Mouse (Mus musculus) stomach, embryonic 15.5 days (tissue): ENCODE results near the gene Olfr786. TPM values are rescaled to one million over a fixed set of nuclear protein-coding genes. Genes with fewer than 3 reads are reported as not detected.

Experiments used
- ATAC-seq: fragments of 200-750 bp; cut with Nextera tagmentation; 2 replicates; pipeline ENCODE4 v1.8.0; 2017; ENCODE audit warnings: low read depth, moderate number of reproducible peaks, moderate TSS enrichment; ENCODE audit not compliant: insufficient read depth, low FRiP score
- H3K27ac ChIP-seq: fragments of 300-500 bp; sonication (generic); 2 replicates; pipeline ENCODE4 v1.5.1; 2015; ENCODE audit warnings: mild to moderate bottlenecking, inconsistent platforms
- H3K27me3 ChIP-seq: fragments of 300-500 bp; sonication (generic); replicated peaks from 2 replicates; pipeline ENCODE4 v1.6.1; 2015; ENCODE audit warnings: inconsistent platforms
- H3K36me3 ChIP-seq: fragments of 300-500 bp; sonication (generic); 2 replicates; pipeline ENCODE4 v1.6.1; 2015; ENCODE audit warnings: inconsistent platforms
- H3K4me1 ChIP-seq: fragments of 300-500 bp; sonication (generic); 2 replicates; pipeline ENCODE4 v1.6.1; 2015; ENCODE audit warnings: inconsistent platforms
- H3K4me2 ChIP-seq: fragments of 300-500 bp; sonication (generic); 2 replicates; pipeline ENCODE4 v1.6.1; 2015; ENCODE audit warnings: mild to moderate bottlenecking, inconsistent platforms
- H3K4me3 ChIP-seq: fragments of 300-500 bp; sonication (generic); replicated peaks from 2 replicates; pipeline ENCODE4 v1.5.1; 2015; ENCODE audit warnings: inconsistent platforms
- H3K9ac ChIP-seq: fragments of 300-500 bp; sonication (generic); 2 replicates; pipeline ENCODE4 v1.6.1; 2015; ENCODE audit warnings: inconsistent platforms
- H3K9me3 ChIP-seq: fragments of 300-500 bp; sonication (generic); 2 replicates; pipeline ENCODE4 v1.6.1; 2016; ENCODE audit warnings: inconsistent platforms
- WGBS: fragments of 180-500 bp; shearing (Covaris S2); methylation state at CpG from one replicate; pipeline ENCODE4 v1.1.7; 2015; 5-methylcytosine and 5-hydroxymethylcytosine counted together
- polyA plus RNA-seq: library from polyadenylated mRNA; unstranded; fragments of >200 nt; fragmentation: Nextera tagmentation; extraction: Ambion mirVana; gene quantifications from 2 replicates; pipeline ENCODE4 v1.2.1, GENCODE M21; 2015

Gene Olfr786
- not detected in 2 replicates for polyA plus RNA-seq

DNA sequence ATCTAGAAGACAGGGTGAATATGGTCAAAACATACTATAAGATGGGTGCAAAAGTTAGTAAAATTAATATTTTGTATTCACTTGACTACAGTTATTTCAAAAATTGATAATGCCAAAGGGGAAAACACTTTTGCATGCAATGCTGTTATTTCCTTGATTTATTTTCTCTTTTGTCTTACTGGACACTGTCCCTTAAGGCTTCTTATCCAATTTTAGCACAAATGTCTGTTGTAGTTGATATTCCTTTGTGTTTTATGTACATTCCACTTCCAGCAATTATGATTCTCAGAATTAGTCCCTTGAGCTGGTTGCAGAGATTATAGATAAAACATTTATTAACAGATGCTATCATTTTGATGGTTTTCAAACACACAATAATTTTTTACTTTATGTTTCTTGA, at the start of gene Olfr786:
Gene Olfr786 (plus strand): TSS at position 301 of the 400 bp plus-strand sequence.
- H3K4me1 ChIP-seq, result no peaks in the 10 kb centered on the region
- H3K4me3 ChIP-seq, result no peak within 1 kb of the TSS
- no peak for ATAC-seq
- no peaks in the 10 kb centered on the region for H3K27me3 ChIP-seq
- no peak within 1 kb of the TSS for H3K27ac ChIP-seq
- no peak within 1 kb of the TSS for H3K9ac ChIP-seq
- H3K4me2 ChIP-seq, result no peak within 1 kb of the TSS
- H3K36me3 ChIP-seq, result no peaks in the 10 kb centered on the region
- H3K9me3 ChIP-seq, result no peaks in the 10 kb centered on the region

DNA sequence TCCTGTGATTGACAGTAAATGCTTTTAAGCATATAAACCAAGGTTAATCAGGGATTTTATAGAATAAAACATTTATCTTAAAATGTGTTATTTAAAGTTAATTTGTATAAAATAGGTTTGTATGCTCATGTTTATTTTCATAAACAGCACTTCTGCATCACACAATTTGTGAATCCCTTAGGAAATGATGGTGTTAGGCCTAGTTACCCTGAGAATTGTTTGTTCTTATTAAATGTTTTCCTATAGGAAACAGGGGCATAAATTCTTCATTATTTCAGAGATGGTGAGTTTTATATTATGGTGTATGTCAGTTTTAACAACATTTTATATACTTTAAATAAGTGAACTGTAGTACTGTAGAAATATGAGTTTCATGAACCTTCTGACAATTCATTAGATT, 43.3 kb upstream of the Olfr786 start, which contains the start of gene Olfr784:
Gene Olfr784 (plus strand): TSS at position 301 of the 400 bp plus-strand sequence.
- Histone ChIP-seq H3K9me3 (no peaks in the 10 kb centered on the region), H3K27me3 (no peaks in the 10 kb centered on the region), H3K9ac (no peak within 1 kb of the TSS), H3K27ac (no peak within 1 kb of the TSS), H3K4me3 (no peak within 1 kb of the TSS), H3K36me3 (no peaks in the 10 kb centered on the region), H3K4me2 (no peak within 1 kb of the TSS), H3K4me1 (no peaks in the 10 kb centered on the region)
- ATAC-seq, result no peak

DNA sequence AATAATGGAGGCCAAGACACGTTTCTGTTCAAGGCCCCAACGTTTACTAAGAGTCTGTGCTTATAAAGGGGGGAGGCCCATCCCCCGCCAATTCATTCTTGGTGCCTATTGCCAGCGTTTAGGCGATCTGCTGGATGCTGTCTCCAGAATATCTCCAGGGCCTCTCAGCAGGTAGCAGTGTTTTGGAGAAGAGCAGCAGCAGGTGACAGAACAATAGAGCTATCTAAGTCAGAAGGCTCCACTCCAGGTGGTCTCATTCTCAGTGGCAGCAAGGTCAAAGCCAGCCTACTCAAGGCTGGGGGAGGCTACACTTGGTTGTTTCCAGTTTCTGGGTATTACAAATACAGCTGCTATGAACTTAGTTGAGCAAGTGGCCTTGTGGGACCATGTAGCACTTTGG, 26.2 kb upstream of the Olfr786 start:
- no peak overlapping the region for H3K27ac ChIP-seq
- no peak overlapping the region for H3K4me2 ChIP-seq
- no peaks in the 10 kb centered on the region for H3K4me1 ChIP-seq
- no peak overlapping the region for H3K4me3 ChIP-seq
- ATAC-seq, result no peak
- H3K9ac ChIP-seq, result no peak overlapping the region
- H3K36me3 ChIP-seq, result no peaks in the 10 kb centered on the region
- H3K9me3 ChIP-seq, result no peaks in the 10 kb centered on the region
- H3K27me3 ChIP-seq, result no peaks in the 10 kb centered on the region
- 49% methylated on average over 5 of the region's 5 CpGs for WGBS

DNA sequence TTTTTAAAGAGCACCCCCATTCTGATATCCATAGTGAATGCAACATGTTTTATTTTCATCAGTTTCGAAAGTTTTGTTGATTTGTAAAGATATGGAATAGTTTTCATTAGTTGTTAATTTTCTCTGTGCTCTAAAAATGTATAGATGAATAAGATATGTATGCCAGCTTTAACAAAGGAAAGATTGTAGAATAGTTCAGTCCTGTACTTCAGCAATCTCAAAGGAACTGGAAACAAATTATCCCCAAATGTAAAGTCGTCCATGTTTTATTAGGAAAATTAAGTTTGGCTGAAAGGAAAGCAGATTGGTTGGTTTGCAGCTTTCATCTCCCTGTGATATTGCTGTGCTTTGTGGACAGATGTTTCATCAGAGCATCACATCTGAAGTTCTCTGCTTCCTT, 22.0 kb upstream of the Olfr786 start, which contains the start of gene Olfr785:
Gene Olfr785 (plus strand): TSS at position 301 of the 400 bp plus-strand sequence.
- whole genome bisulfite sequencing, result 63% methylated on average over 2 of the region's 2 CpGs
- no peak for ATAC-seq

DNA sequence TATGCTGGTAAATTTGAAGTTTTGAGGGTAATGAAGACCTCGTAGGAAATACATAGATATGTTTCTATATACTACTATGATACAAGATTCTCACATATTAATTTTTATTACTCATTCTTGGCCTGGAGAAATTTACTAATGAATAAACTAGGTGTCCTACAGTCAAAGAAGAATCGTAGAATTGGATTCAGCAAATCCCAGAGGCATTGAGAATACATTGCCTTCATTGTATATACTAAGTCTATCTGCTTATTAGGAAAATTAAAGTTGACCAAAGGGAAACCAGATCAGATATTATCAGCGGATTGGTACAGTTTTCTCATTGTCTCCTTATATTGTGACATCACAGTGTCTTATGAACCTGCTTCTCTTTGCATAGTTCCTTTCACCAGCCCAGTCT, 34.5 kb downstream of the Olfr786 start, which contains the start of gene Olfr787:
Gene Olfr787 (plus strand): TSS at position 301 of the 400 bp plus-strand sequence.
- no peaks in the 10 kb centered on the region for H3K4me1 ChIP-seq
- H3K9me3 ChIP-seq, result no peaks in the 10 kb centered on the region
- H3K9ac ChIP-seq, result no peak within 1 kb of the TSS
- WGBS, result 80% methylated on average over 3 of the region's 3 CpGs
- ATAC-seq, result no peak
- no peak within 1 kb of the TSS for H3K4me3 ChIP-seq
- no peak within 1 kb of the TSS for H3K27ac ChIP-seq
- H3K27me3 ChIP-seq, result no peaks in the 10 kb centered on the region
- H3K36me3 ChIP-seq, result no peaks in the 10 kb centered on the region
- H3K4me2 ChIP-seq, result no peak within 1 kb of the TSS

More for the DNA sequence above, 22.0 kb upstream of the Olfr786 start, which contains the start of gene Olfr785:
- H3K4me1 ChIP-seq, result no peaks in the 10 kb centered on the region
- no peaks in the 10 kb centered on the region for H3K9me3 ChIP-seq
- H3K4me2 ChIP-seq, result no peak within 1 kb of the TSS
- H3K9ac ChIP-seq, result no peak within 1 kb of the TSS
- no peaks in the 10 kb centered on the region for H3K36me3 ChIP-seq
- H3K27me3 ChIP-seq, result no peaks in the 10 kb centered on the region
- no peak within 1 kb of the TSS for H3K4me3 ChIP-seq
- H3K27ac ChIP-seq, result no peak within 1 kb of the TSS

DNA sequence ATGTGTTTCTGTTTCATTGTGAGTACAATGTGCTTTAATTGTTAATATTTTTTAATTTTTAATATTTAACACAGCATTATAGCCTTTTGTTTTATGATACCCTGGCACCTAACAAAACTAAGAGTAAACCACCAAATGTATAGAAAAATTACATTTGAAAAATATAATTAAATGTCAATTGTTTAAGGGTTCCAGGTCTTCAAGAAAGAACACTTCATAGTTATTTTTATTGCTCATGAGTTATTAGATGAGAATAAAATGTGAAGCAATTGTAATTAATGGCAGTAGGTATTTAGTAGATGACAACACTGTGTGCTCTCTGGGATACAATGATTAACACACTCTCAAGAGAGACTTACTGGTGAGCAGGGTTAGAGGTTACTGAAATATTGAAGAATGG, 43.6 kb downstream of the Olfr786 start, which contains the start of gene Olfr788:
Gene Olfr788 (plus strand): TSS at position 301 of the 400 bp plus-strand sequence.
- Histone ChIP-seq H3K4me2 (no peak within 1 kb of the TSS), H3K9me3 (no peaks in the 10 kb centered on the region), H3K27me3 (no peaks in the 10 kb centered on the region), H3K27ac (no peak within 1 kb of the TSS), H3K4me1 (no peaks in the 10 kb centered on the region), H3K36me3 (no peaks in the 10 kb centered on the region), H3K9ac (no peak within 1 kb of the TSS), H3K4me3 (no peak within 1 kb of the TSS)
- no peak for ATAC-seq

DNA sequence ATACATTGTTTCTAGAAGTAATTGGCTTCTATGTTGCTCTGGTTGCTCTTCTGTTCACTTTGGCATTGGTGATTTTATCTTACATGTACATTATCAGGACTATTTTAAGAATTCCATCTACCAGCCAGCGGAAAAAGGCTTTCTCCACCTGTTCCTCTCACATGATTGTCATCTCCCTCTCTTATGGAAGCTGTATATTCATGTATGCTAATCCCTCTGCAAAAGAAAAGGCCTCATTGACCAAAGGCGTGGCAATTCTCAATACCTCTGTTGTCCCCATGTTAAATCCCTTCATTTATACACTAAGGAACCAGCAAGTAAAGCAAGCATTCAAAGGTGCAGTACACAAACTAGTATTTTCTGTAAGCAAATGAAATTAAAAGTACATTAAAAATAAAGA, 46.1 kb downstream of the Olfr786 start:
- Histone ChIP-seq H3K4me2 (no peak overlapping the region), H3K27ac (no peak overlapping the region), H3K36me3 (no peaks in the 10 kb centered on the region), H3K27me3 (no peaks in the 10 kb centered on the region), H3K9me3 (no peaks in the 10 kb centered on the region), H3K4me3 (no peak overlapping the region), H3K9ac (no peak overlapping the region), H3K4me1 (no peaks in the 10 kb centered on the region)
- no peak for ATAC-seq
- 63% methylated on average over 2 of the region's 2 CpGs for WGBS

DNA sequence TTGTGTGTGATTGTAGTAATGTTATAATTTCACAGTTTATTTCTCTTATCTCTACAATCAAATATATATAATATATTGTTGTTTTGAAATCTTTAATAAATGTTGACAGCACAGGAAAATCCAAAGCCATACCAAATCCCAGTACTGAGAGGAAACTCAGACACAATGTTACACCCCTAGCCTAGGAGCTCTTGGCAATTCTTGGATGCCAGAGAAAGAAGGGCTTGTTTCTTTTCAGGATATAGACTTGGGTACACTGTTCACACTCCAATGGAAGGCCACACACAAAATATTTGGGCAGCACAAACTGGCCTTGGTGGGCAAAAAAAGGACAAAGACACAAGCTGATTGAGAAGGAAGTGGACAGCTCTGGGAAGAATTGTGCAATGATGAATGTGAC, 46.6 kb downstream of the Olfr786 start:
- no peak overlapping the region for H3K4me3 ChIP-seq
- H3K4me1 ChIP-seq, result no peaks in the 10 kb centered on the region
- ATAC-seq, result no peak
- no peak overlapping the region for H3K4me2 ChIP-seq
- no peaks in the 10 kb centered on the region for H3K27me3 ChIP-seq
- H3K9ac ChIP-seq, result no peak overlapping the region
- H3K27ac ChIP-seq, result no peak overlapping the region
- H3K36me3 ChIP-seq, result no peaks in the 10 kb centered on the region
- H3K9me3 ChIP-seq, result no peaks in the 10 kb centered on the region

DNA sequence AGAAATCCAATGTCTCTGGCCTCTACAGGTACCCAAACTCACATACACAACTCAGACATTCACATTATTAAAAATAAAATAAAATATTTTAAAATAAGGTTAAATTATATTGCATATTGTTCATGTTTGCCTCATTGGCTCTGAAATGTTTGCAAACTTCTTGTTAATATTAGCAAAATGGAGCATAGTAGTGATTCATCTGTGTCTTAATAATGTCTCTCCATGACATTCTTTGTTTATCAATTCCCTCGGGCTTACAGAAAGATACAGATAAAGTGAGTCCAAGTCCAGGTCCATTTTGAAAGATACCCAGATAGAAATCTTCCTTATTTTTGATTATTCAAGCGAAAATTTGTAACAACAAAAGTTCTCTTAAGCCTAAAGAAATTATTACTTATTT, 57.3 kb downstream of the Olfr786 start, which contains the start of gene Olfr789:
Gene Olfr789 (plus strand): TSS at position 301 of the 400 bp plus-strand sequence.
- no peak for ATAC-seq
- Histone ChIP-seq H3K9me3 (no peaks in the 10 kb centered on the region), H3K4me1 (no peaks in the 10 kb centered on the region)

More for the DNA sequence above, 57.3 kb downstream of the Olfr786 start, which contains the start of gene Olfr789:
- no peak within 1 kb of the TSS for H3K27ac ChIP-seq
- no peak within 1 kb of the TSS for H3K4me2 ChIP-seq
- H3K36me3 ChIP-seq, result no peaks in the 10 kb centered on the region
- 42% methylated on average over 2 of the region's 2 CpGs for WGBS
- no peaks in the 10 kb centered on the region for H3K27me3 ChIP-seq
- no peak within 1 kb of the TSS for H3K9ac ChIP-seq
- H3K4me3 ChIP-seq, result no peak within 1 kb of the TSS

Other genes starting within 250 kb of the Olfr786 start
- gene Olfr772, start 249.4 kb upstream of the Olfr786 start, polyA plus RNA-seq, result not detected in 2 replicates
- gene Olfr773, start 239.9 kb upstream of the Olfr786 start, polyA plus RNA-seq, result not detected in 2 replicates
- gene Olfr774, start 191.1 kb upstream of the Olfr786 start, polyA plus RNA-seq, result not detected in 2 replicates
- gene Olfr775, start 178.9 kb upstream of the Olfr786 start, polyA plus RNA-seq, result not detected in 2 replicates
- gene Olfr776, start 168.2 kb upstream of the Olfr786 start, polyA plus RNA-seq, result not detected in 2 replicates
- gene Olfr777, start 155.8 kb upstream of the Olfr786 start, polyA plus RNA-seq, result not detected in 2 replicates
- not detected in 2 replicates for gene Olfr780, start 109.2 kb upstream of the Olfr786 start, polyA plus RNA-seq
- gene Olfr781, start 98.5 kb upstream of the Olfr786 start, polyA plus RNA-seq, result not detected in 2 replicates
- not detected in 2 replicates for gene Olfr782, start 78.5 kb upstream of the Olfr786 start, polyA plus RNA-seq
- 0.09 TPM in 1 of 2 replicates, not detected in the other for gene Olfr784, start 43.2 kb upstream of the Olfr786 start, polyA plus RNA-seq
- gene Olfr785, start 21.9 kb upstream of the Olfr786 start, polyA plus RNA-seq, result not detected in 2 replicates
- gene Olfr787, start 34.6 kb downstream of the Olfr786 start, polyA plus RNA-seq, result not detected in 2 replicates
- not detected in 2 replicates for gene Olfr788, start 43.7 kb downstream of the Olfr786 start, polyA plus RNA-seq
- not detected in 2 replicates for gene Olfr789, start 57.4 kb downstream of the Olfr786 start, polyA plus RNA-seq
- gene Olfr790, start 71.2 kb downstream of the Olfr786 start, polyA plus RNA-seq, result not detected in 2 replicates
- gene Olfr791, start 94.5 kb downstream of the Olfr786 start, polyA plus RNA-seq, result not detected in 2 replicates
- gene Olfr792, start 111.9 kb downstream of the Olfr786 start, polyA plus RNA-seq, result not detected in 2 replicates
- not detected in 2 replicates for gene Olfr794, start 140.3 kb downstream of the Olfr786 start, polyA plus RNA-seq
- not detected in 2 replicates for gene Olfr796, start 185.3 kb downstream of the Olfr786 start, polyA plus RNA-seq
- gene Olfr798, start 200.6 kb downstream of the Olfr786 start, polyA plus RNA-seq, result not detected in 2 replicates
- gene Olfr799, start 210.2 kb downstream of the Olfr786 start, polyA plus RNA-seq, result not detected in 2 replicates
- not detected in 2 replicates for gene Olfr800, start 230.4 kb downstream of the Olfr786 start, polyA plus RNA-seq
- gene Olfr801, start 246.6 kb downstream of the Olfr786 start, polyA plus RNA-seq, result not detected in 2 replicates